Mouse (Mus musculus) testis, adult 2 months (tissue): ENCODE measurements around the gene Hoxa2.

ENCODE experiments used
- CTCF ChIP-seq: fragments of 200-500 bp; IDR thresholded peaks from 2 replicates; pipeline ENCODE4 v1.5.1; 2012; ENCODE audit warnings: low read depth, mild to moderate bottlenecking, inconsistent platforms, low read length, moderate library complexity; ENCODE audit not compliant: control insufficient read depth, insufficient read depth, insufficient replicate concordance
- POLR2A ChIP-seq: fragments of 200-500 bp; IDR thresholded peaks from 2 replicates; pipeline ENCODE4 v1.6.1; 2012; ENCODE audit warnings: low read depth, mild to moderate bottlenecking, inconsistent platforms, low read length, moderate library complexity; ENCODE audit not compliant: control insufficient read depth

DNA sequence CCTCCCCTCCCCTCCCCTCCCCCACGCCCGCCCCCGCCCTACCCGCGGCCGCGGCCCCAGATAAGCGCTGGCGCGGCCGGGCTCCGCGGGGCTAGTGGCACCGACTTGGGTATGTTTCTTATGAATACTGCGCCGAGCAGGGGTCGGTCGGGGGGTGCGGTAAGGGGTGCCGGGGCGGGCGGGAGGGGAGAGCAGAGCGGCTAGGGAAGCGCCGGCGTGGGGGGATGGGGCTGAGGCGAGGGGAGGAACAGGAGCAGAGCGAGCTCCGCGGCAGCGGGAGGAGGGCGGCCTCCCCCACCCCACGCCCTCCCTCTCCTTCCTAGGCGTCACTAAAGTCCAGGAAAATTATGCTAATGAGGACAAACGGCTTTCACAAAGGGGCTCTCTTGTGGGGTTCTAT is 11.2 kb upstream of the Hoxa2 start:
- TF ChIP-seq CTCF: no peak
- TF ChIP-seq POLR2A: no peak
